Mouse (Mus musculus) heart, postnatal 0 days (tissue): ENCODE data around the gene Ptprm.

Experiments
- CTCF ChIP-seq: IDR thresholded peaks from 2 replicates; pipeline ENCODE4 v1.5.1; 2016; ENCODE audit warnings: antibody characterized with exemption, control low read depth, low read depth
- EP300 ChIP-seq: IDR thresholded peaks from 2 replicates; pipeline ENCODE4 v1.6.1; 2016; ENCODE audit warnings: antibody characterized with exemption, low read depth

DNA sequence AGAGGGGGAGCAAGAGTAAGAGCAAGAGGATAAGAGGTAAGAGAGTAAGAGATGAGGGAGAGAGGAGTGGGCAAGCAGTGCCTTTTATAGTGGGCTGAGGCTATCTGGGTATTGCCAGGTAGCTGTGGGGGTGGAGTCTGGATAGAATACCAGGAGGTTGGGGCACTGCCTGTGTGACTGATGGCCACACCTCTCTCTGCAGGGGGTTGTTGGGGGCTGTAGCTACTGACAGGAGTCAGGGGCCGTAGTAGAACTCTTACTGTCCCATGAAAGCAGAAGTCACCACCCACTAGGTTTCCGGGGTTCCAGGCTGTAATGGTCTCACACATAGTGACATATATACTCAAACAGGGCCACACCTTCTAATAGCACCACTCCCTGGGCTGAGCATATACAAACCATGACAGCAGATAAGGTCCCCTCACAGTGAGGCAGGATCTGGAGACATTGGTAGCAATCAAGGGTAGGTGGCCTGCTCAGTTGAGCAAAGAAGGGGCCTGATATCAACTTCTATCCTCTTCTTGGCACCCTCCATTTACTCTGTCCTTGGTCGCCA lies 689.0 kb downstream of the Ptprm start:
- TF ChIP-seq CTCF (no peak), EP300 (no peak)
